8 mouse cellular contexts compared by ENCODE assay signal in genomic region chrX:71311229-71311628, GRCm38 (mm10). TPM values are rescaled to one million over a fixed set of nuclear protein-coding genes. Genes with fewer than 3 reads are reported as not detected.
DNase-seq lines count a peak whose midpoint lies in the region; ATAC-seq and TF ChIP-seq lines count a peak whose summit lies in the region.
"Had no signal": no experiment of that assay in that cellular context is flagged by ENCODE, and none has a peak within 500 bp of the region (broad histone marks: within the 10 kb centered on the region; RNA-seq: fewer than 3 reads in every experiment).

No protein-coding gene starts in this region.

- no peak for TF ChIP-seq EP300 in liver, embryonic 14.5 days (IDR thresholded peaks at IDR 0.05; ENCODE audit: low read depth)

- no peak overlapping the region for H3K4me3 ChIP-seq in forebrain, embryonic 16.5 days (replicated peaks; ENCODE audit: low read length)
- H3K4me3 ChIP-seq in kidney, embryonic 16.5 days (ENCODE audit: low read length), result no peak overlapping the region
- H3K4me3 ChIP-seq in liver, embryonic 14.5 days (ENCODE audit: insufficient read depth in 1 of 2, low read depth in 2 of 2, low read length in 2 of 2), result no peak overlapping the region
- H3K4me3 ChIP-seq: heart, embryonic 15.5 days had no signal

- H3K4me2 ChIP-seq in forebrain, embryonic 16.5 days (ENCODE audit: low read length), result no peak overlapping the region
- H3K4me2 ChIP-seq in kidney, embryonic 16.5 days (replicated peaks; ENCODE audit: low read depth, low read length), result no peak overlapping the region
- no peak overlapping the region for H3K4me2 ChIP-seq in liver, embryonic 14.5 days (ENCODE audit: low read depth)
- H3K4me2 ChIP-seq: heart, embryonic 15.5 days had no signal

- H3K36me3 ChIP-seq in forebrain, embryonic 16.5 days (ENCODE audit: control insufficient read depth, insufficient read depth), result no peaks in the 10 kb centered on the region
- H3K36me3 ChIP-seq in kidney, embryonic 16.5 days (ENCODE audit: insufficient read depth, low read length), result no peaks in the 10 kb centered on the region
- no peaks in the 10 kb centered on the region for H3K36me3 ChIP-seq in liver, embryonic 14.5 days (replicated peaks; ENCODE audit: control insufficient read depth, insufficient read depth, low read depth)
- H3K36me3 ChIP-seq: heart, embryonic 15.5 days had no signal

- peak; percentile 77 for ATAC-seq in forebrain, embryonic 16.5 days
- ATAC-seq in kidney, embryonic 16.5 days (ENCODE audit: low FRiP score, low TSS enrichment), result peak; percentile 19; the same call in 1 of the 2 replicates
- no peak for ATAC-seq in liver, embryonic 14.5 days (ENCODE audit: insufficient read depth)

- WGBS in forebrain, embryonic 16.5 days, result 33% methylated on average over 8 of the region's 8 CpGs
- WGBS in kidney, embryonic 16.5 days, result 37% methylated on average over 8 of the region's 8 CpGs
- 33% methylated on average over 8 of the region's 8 CpGs for WGBS in liver, embryonic 14.5 days (ENCODE audit: insufficient replicate concordance)

- peak; percentile 75 for TF ChIP-seq CTCF in liver, embryonic 14.5 days (IDR thresholded peaks at IDR 0.05; ENCODE audit: low read depth)

- no peak overlapping the region for H3K27ac ChIP-seq in forebrain, embryonic 16.5 days (ENCODE audit: low read length)
- H3K27ac ChIP-seq in kidney, embryonic 16.5 days (ENCODE audit: low read length), result no peak overlapping the region
- H3K27ac ChIP-seq in liver, embryonic 14.5 days, result no peak overlapping the region
- H3K27ac ChIP-seq: heart, embryonic 15.5 days had no signal

- no peaks in the 10 kb centered on the region for H3K27me3 ChIP-seq in forebrain, embryonic 16.5 days (replicated peaks; ENCODE audit: control insufficient read depth, insufficient read depth, low read length)
- no peaks in the 10 kb centered on the region; the same call in 1 of the 2 replicates for H3K27me3 ChIP-seq in kidney, embryonic 16.5 days (ENCODE audit: insufficient read depth, low read length)
- H3K27me3 ChIP-seq in liver, embryonic 14.5 days (ENCODE audit: control insufficient read depth, insufficient read depth, low read length), result no peaks in the 10 kb centered on the region
- H3K27me3 ChIP-seq: heart, embryonic 15.5 days had no signal

- H3K4me1 ChIP-seq in forebrain, embryonic 16.5 days (replicated peaks; ENCODE audit: control insufficient read depth, insufficient read depth, low read length), result no peaks in the 10 kb centered on the region
- no peaks in the 10 kb centered on the region for H3K4me1 ChIP-seq in kidney, embryonic 16.5 days (ENCODE audit: insufficient read depth, low read length)
- no peaks in the 10 kb centered on the region for H3K4me1 ChIP-seq in liver, embryonic 14.5 days (replicated peaks; ENCODE audit: control insufficient read depth in 2 of 2, insufficient read depth in 2 of 2, low read length in 1 of 2)
- H3K4me1 ChIP-seq: heart, embryonic 15.5 days had no signal

- no peak overlapping the region for H3K9ac ChIP-seq in forebrain, embryonic 16.5 days (replicated peaks; ENCODE audit: low read depth, low read length)
- no peak overlapping the region for H3K9ac ChIP-seq in kidney, embryonic 16.5 days (replicated peaks; ENCODE audit: low read length)
- H3K9ac ChIP-seq in liver, embryonic 14.5 days (replicated peaks), result no peak overlapping the region
- H3K9ac ChIP-seq: heart, embryonic 15.5 days had no signal

- no peaks in the 10 kb centered on the region for H3K9me3 ChIP-seq in forebrain, embryonic 16.5 days (ENCODE audit: control insufficient read depth, low read length)
- H3K9me3 ChIP-seq in kidney, embryonic 16.5 days (ENCODE audit: low read length), result no peaks in the 10 kb centered on the region
- no peaks in the 10 kb centered on the region for H3K9me3 ChIP-seq in liver, embryonic 14.5 days (ENCODE audit: control insufficient read depth, low read length)
- H3K9me3 ChIP-seq: heart, embryonic 15.5 days had no signal

- peak; percentile 48 for DNase-seq in CD4-positive helper T cell, adult 2 months (ENCODE audit: low read depth, low spot score)
- DNase-seq in ES-CJ7 (ENCODE audit: low read depth, low spot score), result peak; percentile 51
- peak; percentile 13 for DNase-seq in c-Kit-positive CD71-positive TER-119-negative erythroid progenitor cells, embryonic 14.5 days (ENCODE audit: low read depth)
- peak; percentile 3 to 4 (median 4) for DNase-seq in liver, embryonic 14.5 days (ENCODE audit: low read depth in 3 of 3, low spot score in 3 of 3)
- peak; percentile 48 for DNase-seq in retina, adult 2 months (ENCODE audit: low read depth, low spot score)

RNA-seq across cellular contexts. Expression of gene Mtmr1, which starts 53.3 kb away (rescaled TPM):
- 18.2 and 19.3 TPM in 2 replicates for polyA plus RNA-seq in forebrain, embryonic 16.5 days (2015; fragmentation: Nextera tagmentation; extraction: Ambion mirVana)
- polyA plus RNA-seq in kidney, embryonic 16.5 days (2015; fragmentation: Nextera tagmentation; extraction: Ambion mirVana), result 9.5 and 9.7 TPM in 2 replicates
- 2.3 and 2.8 TPM in 2 replicates for polyA plus RNA-seq in liver, embryonic 14.5 days (2012; rRNA removed)
- 6.4 and 6.8 TPM in 2 replicates for polyA plus RNA-seq in liver, embryonic 14.5 days (2014; fragmentation: Nextera tagmentation; extraction: Ambion mirVana)
